ENCODE assay signal across 26 mouse cellular contexts in genomic region chr17:15253271-15253670, GRCm38 (mm10).
DNase-seq lines count a peak whose midpoint lies in the region; ATAC-seq lines count a peak whose summit lies in the region.
"Had no signal": no experiment of that assay in that cellular context is flagged by ENCODE, and none has a peak within 500 bp of the region (broad histone marks: within the 10 kb centered on the region; RNA-seq: fewer than 3 reads in every experiment).

No protein-coding gene starts in this region.

- ATAC-seq in forebrain, embryonic 11.5 days (replicated peaks; ENCODE audit: low FRiP score) = no peak
- no peak for ATAC-seq in forebrain, embryonic 13.5 days
- ATAC-seq in heart, embryonic 11.5 days (replicated peaks; ENCODE audit: insufficient number of reproducible peaks, low FRiP score, low TSS enrichment) = no peak
- ATAC-seq in erythroblast, adult 5-6 weeks (replicated peaks; ENCODE audit: low FRiP score, poor library complexity, severe bottlenecking) = no peak
- ATAC-seq: activated CD4-positive, CD25-positive, alpha-beta regulatory T cell, adult 4 months; CD4-positive, CD25-positive, alpha-beta regulatory T cell, adult 4 months; forebrain, embryonic 14.5 days; forebrain, embryonic 16.5 days; Patski had no signal

- H3K36me3 ChIP-seq in forebrain, embryonic 11.5 days (ENCODE audit: control insufficient read depth, insufficient read depth, low read length) = no peaks in the 10 kb centered on the region
- no peaks in the 10 kb centered on the region for H3K36me3 ChIP-seq in forebrain, embryonic 13.5 days (ENCODE audit: poor library complexity, severe bottlenecking)
- no peaks in the 10 kb centered on the region for H3K36me3 ChIP-seq in heart, embryonic 10.5 days
- H3K36me3 ChIP-seq in heart, embryonic 11.5 days (ENCODE audit: control insufficient read depth, insufficient read depth, low read length) = no peaks in the 10 kb centered on the region
- H3K36me3 ChIP-seq in embryonic facial prominence, embryonic 10.5 days (replicated peaks) = no peaks in the 10 kb centered on the region
- H3K36me3 ChIP-seq: embryonic facial prominence, embryonic 12.5 days; forebrain, embryonic 10.5 days; G1E had no signal

- H3K4me2 ChIP-seq in forebrain, embryonic 11.5 days (ENCODE audit: low read depth, low read length, severe bottlenecking) = no peak overlapping the region
- no peak overlapping the region for H3K4me2 ChIP-seq in forebrain, embryonic 13.5 days
- H3K4me2 ChIP-seq in heart, embryonic 11.5 days = no peak overlapping the region
- H3K4me2 ChIP-seq: embryonic facial prominence, embryonic 12.5 days had no signal

- H3K27ac ChIP-seq in forebrain, embryonic 11.5 days (ENCODE audit: low read depth, low read length) = no peak overlapping the region
- H3K27ac ChIP-seq in forebrain, embryonic 13.5 days = no peak overlapping the region
- H3K27ac ChIP-seq in heart, embryonic 10.5 days = no peak overlapping the region
- H3K27ac ChIP-seq in heart, embryonic 11.5 days (ENCODE audit: low read depth, low read length) = no peak overlapping the region
- no peak overlapping the region for H3K27ac ChIP-seq in embryonic facial prominence, embryonic 10.5 days (replicated peaks)
- H3K27ac ChIP-seq: embryonic facial prominence, embryonic 12.5 days; forebrain, embryonic 10.5 days had no signal

- H3K4me3 ChIP-seq in forebrain, embryonic 11.5 days (ENCODE audit: low read depth, low read length) = no peak overlapping the region
- H3K4me3 ChIP-seq in forebrain, embryonic 13.5 days = no peak overlapping the region
- H3K4me3 ChIP-seq in heart, embryonic 10.5 days = no peak overlapping the region
- no peak overlapping the region for H3K4me3 ChIP-seq in heart, embryonic 11.5 days (ENCODE audit: low read depth, low read length)
- no peak overlapping the region for H3K4me3 ChIP-seq in embryonic facial prominence, embryonic 10.5 days
- H3K4me3 ChIP-seq: embryonic facial prominence, embryonic 12.5 days; erythroblast, embryonic 14.5 days; forebrain, embryonic 10.5 days had no signal

- H3K9ac ChIP-seq in forebrain, embryonic 11.5 days (ENCODE audit: low read length) = no peak overlapping the region
- H3K9ac ChIP-seq in forebrain, embryonic 13.5 days = no peak overlapping the region
- H3K9ac ChIP-seq in heart, embryonic 11.5 days (ENCODE audit: low read depth, low read length) = no peak overlapping the region
- H3K9ac ChIP-seq: embryonic facial prominence, embryonic 12.5 days had no signal

- no peaks in the 10 kb centered on the region; the same call in 1 of the 2 replicates for H3K4me1 ChIP-seq in forebrain, embryonic 11.5 days (replicated peaks; ENCODE audit: control insufficient read depth, insufficient read depth, low read length)
- peaks cover 3% of the 10 kb centered on the region for H3K4me1 ChIP-seq in forebrain, embryonic 13.5 days
- H3K4me1 ChIP-seq in heart, embryonic 10.5 days = peaks cover 2% of the 10 kb centered on the region
- H3K4me1 ChIP-seq in heart, embryonic 11.5 days (ENCODE audit: control insufficient read depth, insufficient read depth, low read length) = no peaks in the 10 kb centered on the region
- H3K4me1 ChIP-seq in embryonic facial prominence, embryonic 10.5 days = peaks cover 12% of the 10 kb centered on the region
- H3K4me1 ChIP-seq: embryonic facial prominence, embryonic 12.5 days had no signal

- WGBS in forebrain, embryonic 11.5 days = 96% methylated on average over 1 of the region's 1 CpGs
- WGBS in forebrain, embryonic 13.5 days = 90% methylated on average over 1 of the region's 1 CpGs
- WGBS in heart, embryonic 10.5 days = 80% methylated on average over 1 of the region's 1 CpGs
- WGBS in heart, embryonic 11.5 days (ENCODE audit: insufficient replicate concordance) = 83% methylated on average over 1 of the region's 1 CpGs
- WGBS in embryonic facial prominence, embryonic 10.5 days = 92% methylated on average over 1 of the region's 1 CpGs

- H3K9me3 ChIP-seq in forebrain, embryonic 11.5 days (ENCODE audit: control insufficient read depth, low read length) = no peaks in the 10 kb centered on the region
- no peaks in the 10 kb centered on the region for H3K9me3 ChIP-seq in forebrain, embryonic 13.5 days (replicated peaks)
- no peaks in the 10 kb centered on the region for H3K9me3 ChIP-seq in heart, embryonic 10.5 days
- H3K9me3 ChIP-seq in heart, embryonic 11.5 days (replicated peaks; ENCODE audit: control insufficient read depth, low read length) = no peaks in the 10 kb centered on the region
- no peaks in the 10 kb centered on the region for H3K9me3 ChIP-seq in embryonic facial prominence, embryonic 10.5 days
- H3K9me3 ChIP-seq: embryonic facial prominence, embryonic 12.5 days; forebrain, embryonic 10.5 days; G1E had no signal

- H3K27me3 ChIP-seq in forebrain, embryonic 11.5 days (ENCODE audit: control insufficient read depth, insufficient read depth, low read length) = no peaks in the 10 kb centered on the region
- no peaks in the 10 kb centered on the region for H3K27me3 ChIP-seq in forebrain, embryonic 13.5 days
- H3K27me3 ChIP-seq in heart, embryonic 10.5 days (ENCODE audit: insufficient read depth, poor library complexity, severe bottlenecking) = peaks cover 8% of the 10 kb centered on the region
- no peaks in the 10 kb centered on the region for H3K27me3 ChIP-seq in heart, embryonic 11.5 days (ENCODE audit: control insufficient read depth, insufficient read depth, low read length)
- H3K27me3 ChIP-seq in embryonic facial prominence, embryonic 10.5 days (replicated peaks; ENCODE audit: low read depth, poor library complexity, severe bottlenecking) = peaks cover 5% of the 10 kb centered on the region; the same call in 1 of the 2 replicates
- H3K27me3 ChIP-seq: CH12.LX; embryonic facial prominence, embryonic 12.5 days; Patski had no signal

- DNase-seq in forebrain, embryonic 11.5 days (ENCODE audit: low spot score) = peak; percentile 15
- peak; percentile 61 for DNase-seq in heart, embryonic 10.5 days (ENCODE audit: low spot score)
- peak; percentile 2 for DNase-seq in embryonic facial prominence, embryonic 10.5 days (ENCODE audit: low spot score)
- DNase-seq: adrenal gland, adult 8-10 months; adrenal gland, postnatal 14 days; adrenal gland, postnatal 36 days; B cell, adult 2 months; cerebellum, adult 11-12 months; cerebellum, adult 2 months; cerebellum, adult 9-10 months; cerebellum, postnatal 10 days; cerebellum, postnatal 25 days; embryo, embryonic 11 days had no signal

Comparison
In these comparisons a context has a peak if more than half of its experiments do, and no peak if none do; other contexts are left out.
1. DNase-seq: peak in every context shown above with its lines; median percentile 61 in heart, embryonic 10.5 days; 15 in forebrain, embryonic 11.5 days; 2 in embryonic facial prominence, embryonic 10.5 days.